Mouse (Mus musculus): ENCODE data around the gene Gm17509. TPM values are rescaled to one million over a fixed set of nuclear protein-coding genes. Genes with fewer than 3 reads are reported as not detected.

Gm17509 gene
- 0.04 TPM in 1 of 2 replicates, not detected in the other for polyA plus RNA-seq (2012; rRNA removed)

DNA sequence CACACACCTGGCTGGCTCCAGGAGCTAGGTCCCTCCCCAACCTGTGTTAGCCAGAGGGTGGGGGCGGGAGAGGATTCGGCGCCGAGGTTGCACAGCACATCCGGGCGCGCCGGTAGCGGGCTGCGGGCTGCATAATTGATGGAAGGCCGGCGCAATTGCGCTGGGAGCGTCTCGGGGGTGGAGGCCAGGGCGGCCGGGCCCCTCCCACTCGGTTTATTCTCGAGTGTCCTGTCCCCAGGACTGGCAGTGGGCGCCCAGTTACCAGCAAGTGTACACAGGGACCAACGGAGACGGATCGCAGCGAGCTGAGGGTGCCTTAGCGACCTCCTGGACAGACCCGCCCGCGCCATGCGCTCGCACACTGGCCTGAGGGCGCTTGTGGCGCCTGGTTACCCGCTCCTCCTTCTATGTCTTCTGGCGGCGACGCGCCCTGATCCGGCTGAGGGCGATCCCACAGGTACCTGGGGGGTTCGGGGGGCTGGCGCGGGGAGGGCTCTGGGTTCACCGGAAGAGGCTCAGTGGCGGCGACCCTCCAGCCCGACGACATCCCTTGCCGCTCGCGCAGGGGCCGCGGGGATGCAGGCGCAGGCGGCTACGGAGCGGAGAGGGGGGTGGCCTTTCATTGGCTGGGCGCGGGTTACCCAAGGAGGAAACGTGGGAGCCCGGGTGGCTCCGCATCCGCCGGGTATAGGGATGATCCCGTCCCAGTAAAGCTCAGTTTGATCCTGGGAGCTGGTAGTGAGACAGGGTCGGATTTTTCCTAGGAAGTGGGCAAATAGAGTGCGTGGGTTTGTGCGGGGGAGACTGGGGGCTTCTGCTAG, at the start of gene Gm17509:
TSS of gene Gm17509 (minus strand) at position 575 of the 821 bp plus-strand sequence.
- DNase-seq (ENCODE audit: low spot score), result peak; percentile 22

DNA sequence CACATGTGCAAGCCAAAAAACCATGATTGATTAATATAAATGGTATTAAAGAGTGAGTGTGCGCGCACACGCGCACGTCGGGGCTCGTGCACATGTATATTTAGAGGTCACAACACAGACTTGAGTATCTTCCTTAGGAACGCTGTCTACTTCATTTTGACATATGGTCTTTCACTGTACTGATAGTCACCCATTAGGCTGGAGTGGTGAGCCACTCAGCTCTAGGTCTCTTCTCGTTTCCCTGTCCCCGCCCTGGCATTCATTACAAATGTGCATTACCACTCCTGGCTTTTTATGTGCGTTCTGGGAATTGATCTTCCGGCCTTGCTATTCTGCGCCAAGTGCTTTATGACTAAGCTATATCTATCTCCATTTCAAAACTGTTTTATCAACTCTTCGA, 47.1 kb upstream of the Gm17509 start:
- no peak for DNase-seq (ENCODE audit: low spot score)

DNA sequence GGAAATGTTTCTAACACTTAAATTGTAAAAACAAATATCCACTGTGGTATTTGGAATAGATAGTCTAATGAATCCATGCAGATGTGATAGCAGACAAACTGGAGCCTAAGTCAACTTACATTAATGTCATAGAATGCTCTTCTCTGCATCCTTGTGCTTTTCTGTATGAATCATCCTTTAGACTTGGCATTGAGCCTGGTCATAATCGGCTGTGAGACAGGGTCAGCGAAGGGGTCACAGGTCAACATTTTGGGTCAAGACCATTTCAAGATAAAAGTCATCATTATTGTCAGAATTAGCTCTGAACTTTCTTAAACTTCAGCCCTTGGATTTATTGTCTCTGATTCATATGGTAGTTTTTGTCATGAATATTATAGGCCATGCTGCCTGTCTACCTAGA, 45.3 kb upstream of the Gm17509 start:
- no peak for DNase-seq (ENCODE audit: low spot score)

DNA sequence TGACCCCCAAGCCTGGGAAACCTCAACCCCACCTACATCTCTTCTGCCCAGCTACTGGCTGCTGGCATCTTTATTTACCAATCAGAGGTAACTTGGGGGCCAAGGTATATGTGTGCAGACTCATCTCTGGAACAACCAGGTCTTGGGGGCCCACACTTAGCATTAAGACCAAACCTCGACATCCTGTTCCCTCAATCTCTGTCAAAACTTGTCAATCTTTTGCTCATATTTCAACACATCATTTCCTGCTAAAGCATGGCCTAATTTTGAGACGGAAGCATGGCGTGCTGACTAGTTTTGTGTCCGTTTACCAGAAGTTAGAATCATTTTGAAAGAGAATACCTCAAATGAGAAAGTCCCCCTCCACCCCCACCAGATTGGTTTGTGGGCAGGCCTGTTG, 39.8 kb upstream of the Gm17509 start:
- no peak for DNase-seq (ENCODE audit: low spot score)

GRCm38 (mm10) chr13:117242621-117243020, 21.7 kb upstream of the Gm17509 start:
- DNase-seq (ENCODE audit: low spot score), result no peak

GRCm38 (mm10) chr13:117242063-117242462, 21.2 kb upstream of the Gm17509 start:
- no peak for DNase-seq (ENCODE audit: low spot score)

GRCm38 (mm10) chr13:117237111-117237510, 16.2 kb upstream of the Gm17509 start:
- no peak for DNase-seq (ENCODE audit: low spot score)

- no peak for DNase-seq (ENCODE audit: low spot score)
These were observed 14.8 kb upstream of the Gm17509 start for GRCm38 (mm10) chr13:117235530-117236212.

DNA sequence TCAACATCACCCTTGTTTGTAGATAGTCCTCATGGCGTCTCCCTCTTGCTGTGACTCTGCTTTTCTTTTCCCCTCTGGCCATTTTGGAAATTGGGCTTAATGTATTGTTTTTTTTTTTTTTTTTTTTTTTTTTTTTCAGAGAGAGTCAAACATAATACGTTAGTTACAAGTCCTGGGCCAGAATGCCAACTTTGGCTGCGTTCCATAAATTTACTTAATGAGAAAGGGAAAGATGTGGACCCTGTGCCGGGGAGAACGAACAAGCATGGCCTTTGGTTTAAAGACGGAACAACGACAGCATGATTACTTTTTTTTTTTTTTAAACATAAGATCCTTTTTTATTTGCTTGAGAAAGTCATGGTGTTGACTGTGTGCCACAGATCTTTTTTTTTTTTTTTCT, 13.6 kb upstream of the Gm17509 start:
- no peak for DNase-seq (ENCODE audit: low spot score)

DNA sequence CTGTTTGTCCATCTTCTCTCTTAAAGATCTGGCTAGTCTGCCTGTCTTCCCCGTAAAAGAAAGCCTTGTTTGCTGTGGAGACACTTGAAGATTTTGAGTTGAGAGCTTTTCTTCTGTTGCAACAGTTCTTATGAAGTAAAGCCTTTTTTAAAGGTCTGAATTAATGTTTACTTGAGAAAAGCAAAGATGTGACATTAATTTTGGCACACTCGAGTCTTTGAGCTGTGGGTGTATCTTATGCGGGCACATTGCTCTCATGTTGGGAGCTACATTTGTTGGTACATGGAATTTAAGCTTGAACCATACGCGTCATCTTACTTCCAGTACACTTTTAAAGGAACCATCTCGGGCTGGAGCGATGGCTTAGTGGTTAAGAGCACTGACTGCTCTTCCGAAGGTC, 12.9 kb upstream of the Gm17509 start:
- no peak for DNase-seq (ENCODE audit: low spot score)

DNA sequence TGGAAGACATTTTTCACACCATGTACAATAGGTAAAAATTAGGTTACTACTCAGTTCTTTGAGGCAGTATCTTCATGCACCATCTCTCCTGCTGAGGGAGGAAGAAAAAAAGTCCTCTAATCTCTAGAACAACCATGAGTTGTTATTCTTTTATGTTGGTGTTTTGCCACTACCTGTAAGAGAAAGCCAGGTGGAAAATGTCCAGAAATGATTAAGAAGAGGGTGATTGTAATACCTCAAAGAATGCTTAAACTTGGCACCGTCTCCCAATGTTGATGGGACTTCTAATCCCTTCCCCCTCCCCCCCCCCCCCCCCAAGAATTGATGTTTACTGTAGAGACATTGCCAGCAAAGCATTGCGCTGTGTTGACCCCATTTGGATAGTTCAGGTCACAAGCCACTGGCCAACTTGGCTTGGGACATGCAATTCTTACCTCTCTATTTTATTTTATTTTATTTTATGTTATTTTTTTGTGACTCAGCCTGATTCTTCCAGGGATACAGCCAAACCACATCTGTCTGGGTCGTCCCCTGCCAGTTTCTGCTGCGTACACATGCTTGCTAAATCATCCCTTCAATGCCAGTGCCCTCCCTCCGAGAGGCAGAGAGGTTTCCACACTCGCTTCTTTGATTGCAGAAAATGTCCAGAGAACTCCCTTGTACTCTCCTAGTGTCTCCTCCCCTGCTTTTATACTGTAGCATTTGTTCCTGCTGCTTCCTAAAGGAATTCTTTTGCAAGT, 9.7 kb upstream of the Gm17509 start:
- no peak for DNase-seq (ENCODE audit: low spot score)

- DNase-seq (ENCODE audit: low spot score), result no peak
These were observed 4.7 kb upstream of the Gm17509 start for GRCm38 (mm10) chr13:117225561-117225960.

DNA sequence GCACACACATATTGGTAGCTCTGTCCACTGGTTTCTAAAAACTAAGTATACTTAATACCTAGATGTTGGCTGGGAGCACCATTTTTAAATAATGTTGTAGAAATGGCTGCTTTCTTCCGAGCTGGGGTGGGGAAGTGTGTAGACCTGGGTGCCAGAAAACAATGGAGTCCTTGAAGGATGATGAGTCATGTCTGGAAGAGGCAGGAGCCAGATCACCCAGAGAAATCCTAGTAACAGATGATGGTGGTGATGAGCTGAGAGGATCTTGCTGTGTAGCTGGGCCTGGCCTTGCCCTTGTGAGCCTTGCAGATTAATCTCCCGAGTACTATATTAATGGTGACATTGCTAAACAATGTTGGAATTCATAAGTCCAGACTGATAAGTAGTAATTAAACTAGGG, 4.0 kb upstream of the Gm17509 start:
- DNase-seq (ENCODE audit: low spot score), result no peak

GRCm38 (mm10) chr13:117223125-117223524, 2.2 kb upstream of the Gm17509 start:
- no peak for DNase-seq (ENCODE audit: low spot score)

- DNase-seq (ENCODE audit: low spot score), result no peak
These were observed 889 bp downstream of the Gm17509 start for GRCm38 (mm10) chr13:117219871-117220500.

GRCm38 (mm10) chr13:117218092-117218491, 2.8 kb downstream of the Gm17509 start:
- DNase-seq (ENCODE audit: low spot score), result no peak

- no peak for DNase-seq (ENCODE audit: low spot score)
These were observed 3.3 kb downstream of the Gm17509 start for GRCm38 (mm10) chr13:117217621-117218020.

DNA sequence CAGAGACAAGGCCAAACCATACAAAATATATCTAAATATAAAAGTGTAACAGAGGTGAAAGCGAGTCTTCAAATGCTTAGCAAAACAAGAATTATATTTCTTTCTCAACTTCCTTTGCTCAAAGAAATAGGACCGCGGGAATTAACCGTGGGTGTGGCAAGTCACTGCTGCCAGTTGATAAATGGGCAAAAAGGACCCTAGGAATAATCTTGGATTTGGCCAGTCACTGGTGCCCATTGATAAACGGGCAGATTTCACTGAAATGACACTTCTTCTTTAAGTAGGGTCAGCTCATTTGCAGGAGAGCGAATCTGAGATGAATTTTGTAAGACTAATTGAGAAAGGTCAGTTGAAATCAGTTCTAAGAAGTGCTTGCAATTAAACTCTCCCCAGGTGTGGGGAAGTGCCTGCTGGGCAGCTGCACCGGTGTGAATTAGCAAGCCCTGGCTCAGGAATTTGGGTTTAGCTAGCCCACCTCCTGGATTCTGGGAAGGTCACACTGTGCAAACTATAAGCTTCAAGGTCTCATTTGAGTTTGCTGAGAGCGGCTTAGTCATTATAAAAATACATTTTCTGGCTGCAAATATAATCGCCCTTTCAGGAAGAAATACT, 4.0 kb downstream of the Gm17509 start:
- DNase-seq (ENCODE audit: low spot score), result no peak

GRCm38 (mm10) chr13:117216126-117216525, 4.7 kb downstream of the Gm17509 start:
- DNase-seq (ENCODE audit: low spot score), result no peak

GRCm38 (mm10) chr13:117215481-117215880, 5.4 kb downstream of the Gm17509 start:
- no peak for DNase-seq (ENCODE audit: low spot score)

- DNase-seq (ENCODE audit: low spot score), result no peak
These were observed 9.4 kb downstream of the Gm17509 start for GRCm38 (mm10) chr13:117211386-117211875.

Measured in urinary bladder, adult 2 months (tissue).